Mouse (Mus musculus) kidney, adult 8-10 months (tissue): ENCODE results near the gene Cox15.

Experiments
- DNase-seq, 2 experiments: peaks; one replicate each; pipeline ENCODE4 v3.0.0; 2022

Gene Cox15

DNA sequence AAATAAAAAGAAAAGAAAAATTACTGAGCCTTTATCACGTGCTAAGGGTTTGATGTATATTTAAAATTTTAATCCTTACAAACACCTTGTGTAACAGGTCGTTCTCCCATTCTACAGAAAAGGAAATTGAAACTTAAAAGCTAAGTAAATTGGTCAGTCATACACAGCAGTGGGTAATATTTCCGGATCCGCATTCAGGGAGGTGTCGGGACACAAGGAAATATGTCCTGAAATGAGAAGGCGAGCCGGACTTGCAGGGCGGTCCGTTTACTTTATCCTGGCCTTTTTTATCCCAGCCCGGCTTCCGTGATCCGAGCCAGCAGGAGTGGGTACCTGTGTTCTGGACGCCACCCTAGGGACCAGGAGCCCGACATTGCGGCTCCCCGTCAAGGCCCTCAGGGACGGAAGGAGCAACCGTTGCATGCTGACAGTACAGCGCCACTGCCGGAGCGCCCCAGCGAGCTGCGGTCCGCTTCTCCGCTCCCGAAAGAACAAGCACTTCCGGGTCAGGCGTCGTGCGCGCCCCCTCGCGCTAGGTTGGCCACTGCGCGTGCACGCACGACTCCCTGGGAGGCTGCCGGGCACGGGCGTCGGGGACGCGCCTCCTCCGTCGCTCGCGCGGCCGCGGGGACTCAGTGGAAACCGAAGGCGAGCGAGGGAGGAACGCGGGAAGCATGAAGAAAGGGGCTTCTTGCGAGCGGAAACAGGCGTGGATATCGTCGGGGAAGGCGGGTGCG, at the start of gene Cox15, which contains the start of gene Cutc:
TSS of gene Cox15 (minus strand) at position 512 of the 737 bp plus-strand sequence.
TSS of gene Cutc (plus strand) at position 508 of the 737 bp plus-strand sequence.
- DNase-seq = peak; percentile 96 to 97

DNA sequence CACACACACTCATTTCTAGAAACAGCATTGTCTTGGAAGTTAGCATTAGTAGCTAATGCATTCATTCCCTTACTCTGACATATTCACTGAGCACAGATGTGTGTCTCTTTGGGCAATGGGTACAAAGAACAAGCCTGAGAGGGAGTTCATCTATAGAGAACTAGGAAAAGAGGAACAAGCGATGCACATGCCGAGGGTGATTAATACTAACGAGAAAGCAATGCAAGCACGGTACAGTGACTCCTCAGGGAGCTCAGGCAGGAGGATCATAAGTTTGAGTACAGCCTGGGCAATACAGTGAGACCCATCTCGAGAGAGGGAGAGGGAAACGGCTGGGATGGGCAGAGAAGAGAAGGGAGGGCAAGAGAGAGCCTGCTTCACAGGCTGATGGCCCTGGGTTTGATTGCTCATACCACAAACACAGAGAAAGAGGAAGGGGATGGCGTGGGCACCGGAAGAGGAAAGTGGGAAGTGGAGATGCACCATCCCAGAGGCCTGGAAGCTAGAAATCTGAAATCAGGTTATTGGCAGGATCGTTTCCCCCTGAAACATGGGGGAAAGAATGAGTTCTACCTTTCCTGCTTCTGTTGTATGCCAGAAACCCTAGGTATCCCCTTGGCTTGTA, 48.7 kb upstream of the Cox15 start:
- no peak for DNase-seq

DNA sequence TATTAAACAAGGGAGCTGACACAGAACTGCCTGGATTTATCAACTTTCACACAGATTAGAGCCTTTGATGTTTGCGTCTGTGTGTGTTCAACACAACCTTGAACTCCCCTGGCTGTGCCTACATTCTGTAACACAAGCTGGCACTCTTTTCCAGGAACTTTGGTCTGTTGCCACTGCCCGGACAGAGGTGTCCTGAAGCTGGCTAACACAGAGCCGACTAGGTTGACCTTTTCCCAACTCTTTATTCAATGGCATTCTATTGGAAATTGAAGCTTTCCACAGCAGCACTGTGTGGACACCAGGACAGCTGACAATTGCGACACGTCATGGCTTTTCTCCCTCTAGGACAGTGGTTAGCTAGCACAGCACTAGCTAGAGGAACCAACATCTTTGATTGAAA, 44.4 kb upstream of the Cox15 start:
- DNase-seq = peak in 1 of 2 experiments; percentile 40

DNA sequence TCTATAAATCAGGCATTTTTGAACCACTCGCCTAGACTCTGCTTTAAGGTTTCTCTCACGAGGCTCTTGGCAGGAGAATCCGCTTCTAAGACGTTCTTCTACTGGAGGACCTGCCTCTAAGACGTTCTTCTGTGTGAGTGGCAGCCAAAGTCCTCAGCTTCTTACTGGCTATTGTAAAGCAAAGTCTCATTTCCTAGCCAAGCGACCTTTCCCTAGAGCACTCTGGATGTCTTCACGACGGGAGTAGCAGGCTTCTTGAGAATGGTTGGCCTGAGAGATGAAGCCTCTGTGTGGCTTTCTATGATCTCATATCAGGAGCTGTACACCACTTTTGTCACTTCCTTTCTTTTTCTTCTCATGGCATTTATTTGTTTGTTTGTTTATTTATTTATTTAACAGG, 42.7 kb upstream of the Cox15 start:
- DNase-seq = no peak

DNA sequence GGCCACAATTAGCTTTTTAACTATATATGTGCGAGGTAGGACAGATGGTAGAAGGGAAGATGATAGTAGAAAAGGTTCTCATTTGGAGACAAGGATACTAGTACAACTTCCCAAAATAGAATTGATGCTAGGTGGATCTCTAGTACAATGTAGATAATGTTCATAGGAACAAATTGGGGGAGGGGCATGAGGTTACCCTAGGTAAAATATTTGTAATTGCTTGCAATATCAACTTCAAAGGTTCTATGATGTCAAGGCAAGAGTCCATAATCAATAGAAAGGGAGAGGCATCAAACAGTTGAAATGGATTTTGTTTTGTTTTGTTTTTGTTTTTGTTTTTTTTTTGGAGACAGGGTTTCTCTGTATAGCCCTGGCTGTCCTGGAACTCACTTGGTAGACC, 41.2 kb upstream of the Cox15 start:
- no peak for DNase-seq

DNA sequence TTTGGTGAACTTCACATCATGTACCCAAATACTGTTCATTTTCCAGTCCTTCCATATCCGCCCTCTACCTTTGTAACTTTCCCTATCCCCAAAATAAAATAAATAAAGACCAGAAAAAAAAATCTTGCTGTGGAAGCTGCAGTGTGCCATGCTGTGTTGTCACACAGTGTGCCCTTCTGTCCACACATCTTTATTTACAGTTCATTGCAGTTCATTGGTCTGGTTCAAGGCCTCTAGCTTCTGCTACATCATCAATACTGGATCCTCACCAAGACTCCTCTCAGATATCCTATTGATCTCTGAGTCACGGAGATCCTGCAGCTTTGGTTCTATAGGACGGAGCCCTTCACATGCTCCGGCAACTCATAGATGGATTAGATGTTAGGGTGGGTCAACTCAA, 39.7 kb upstream of the Cox15 start:
- DNase-seq = no peak

DNA sequence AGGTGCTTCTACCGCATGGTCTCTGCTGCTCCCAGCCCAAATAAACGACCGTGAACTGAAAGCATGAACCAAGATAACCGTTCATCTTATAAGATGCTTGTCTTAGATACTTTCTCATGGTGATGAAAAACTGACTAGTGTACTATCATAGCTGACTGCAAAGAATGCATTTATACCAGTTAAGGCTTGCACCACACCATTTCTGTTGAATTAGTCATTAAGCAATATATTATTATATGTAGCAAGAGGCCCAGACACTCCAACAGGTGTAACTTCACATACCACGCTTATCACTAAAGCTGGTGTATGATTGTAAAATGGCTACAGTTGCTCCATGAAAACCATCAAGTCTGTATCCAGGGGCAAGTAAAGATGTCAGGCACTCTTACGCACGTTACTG, 37.0 kb upstream of the Cox15 start:
- DNase-seq = no peak

DNA sequence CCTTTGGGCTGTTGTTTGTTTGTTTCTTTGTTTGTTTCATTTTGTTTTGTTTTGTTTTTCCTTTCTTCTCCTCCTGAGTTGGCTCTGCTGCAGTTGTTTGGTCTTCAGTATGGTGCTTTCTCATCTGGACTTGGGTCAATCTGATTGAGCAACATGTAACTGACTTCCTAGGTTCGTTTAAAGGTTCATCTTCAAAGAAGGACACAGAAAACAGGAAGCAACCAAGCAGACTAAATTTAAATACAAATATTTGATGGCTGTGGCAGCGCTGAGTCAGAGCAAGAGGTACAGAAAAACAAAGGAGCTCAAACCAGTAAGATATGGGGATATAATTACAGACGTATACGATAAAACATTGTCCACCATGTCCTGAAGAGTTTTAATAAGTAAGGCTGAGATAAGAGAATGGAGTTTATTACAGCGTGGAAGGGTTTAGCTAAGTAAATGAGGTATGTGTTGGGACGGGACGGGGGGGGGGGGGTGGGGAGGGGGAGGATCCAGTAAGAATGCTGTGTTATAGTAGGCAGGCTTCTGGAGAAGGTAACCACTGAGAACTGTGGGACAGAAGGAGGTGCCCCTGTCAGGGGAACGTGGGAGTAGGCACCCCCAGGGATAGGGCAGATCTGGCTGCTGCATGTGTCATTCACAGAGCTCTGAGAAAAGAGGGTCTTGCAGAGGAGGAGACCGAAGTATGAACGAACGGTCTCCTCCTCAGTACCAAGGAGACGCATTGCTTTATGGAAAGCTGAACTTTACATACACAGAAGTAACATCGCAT, 33.6 kb upstream of the Cox15 start:
- DNase-seq = no peak

DNA sequence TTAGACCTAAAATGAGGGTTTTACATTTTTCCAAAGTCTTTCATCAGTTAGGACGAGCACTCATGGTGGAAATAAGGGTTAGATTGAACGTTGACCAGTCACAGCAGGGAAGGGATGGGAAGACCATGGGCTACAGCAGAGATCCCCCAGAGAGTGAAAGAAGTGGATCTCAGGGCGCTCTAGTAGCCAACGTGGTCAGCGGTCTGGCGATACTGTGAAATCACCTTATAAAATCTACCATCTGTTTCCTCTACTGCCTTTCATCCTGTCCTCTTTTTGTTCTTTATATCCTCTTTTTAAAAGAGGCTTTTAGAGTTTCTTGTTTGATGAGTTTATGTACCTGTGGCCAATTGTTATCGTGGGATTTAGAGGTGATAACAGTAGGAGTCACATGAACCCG, 32.0 kb upstream of the Cox15 start:
- no peak for DNase-seq

DNA sequence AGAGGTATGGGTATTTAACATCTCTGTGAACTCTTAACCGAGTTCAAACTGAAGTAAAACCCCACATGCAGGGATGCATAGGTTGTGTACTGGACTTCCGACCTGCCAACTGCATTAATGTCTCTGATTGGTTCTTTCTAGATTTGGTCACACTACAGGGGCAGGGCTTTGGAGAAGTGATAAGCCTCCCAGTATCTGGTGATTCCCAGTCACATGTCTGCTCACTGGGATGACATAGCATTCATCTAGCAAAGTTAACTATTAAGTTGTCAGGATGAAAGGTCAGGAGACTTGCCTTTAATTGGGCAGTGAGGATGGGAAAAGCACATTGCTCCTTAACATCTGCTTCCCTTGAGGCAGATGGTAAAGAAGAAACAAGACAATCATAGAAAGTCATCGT, 29.2 kb upstream of the Cox15 start, which contains the start of gene Abcc2:
TSS of gene Abcc2 (plus strand) at position 213 of the 400 bp plus-strand sequence.
- DNase-seq = peak; percentile 85

DNA sequence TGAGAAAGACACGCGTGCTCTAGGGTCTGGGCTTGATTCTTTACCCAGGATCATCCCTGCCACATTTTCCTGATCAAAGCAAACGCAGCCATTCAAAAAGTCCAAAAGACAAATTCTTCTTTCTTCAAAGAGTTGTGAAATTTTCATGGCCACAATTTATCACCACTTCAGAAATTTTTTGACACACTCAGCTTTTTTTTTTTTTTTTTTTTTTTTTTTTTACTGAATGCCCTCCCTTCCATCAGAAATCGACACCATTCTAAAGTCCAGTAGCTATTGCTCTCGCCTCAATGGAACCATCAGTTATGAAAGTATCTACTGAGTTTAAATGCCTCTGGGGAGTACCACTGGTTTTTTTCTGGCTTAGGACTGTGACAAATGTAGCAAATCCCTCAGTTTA, 27.6 kb upstream of the Cox15 start:
- DNase-seq = no peak

DNA sequence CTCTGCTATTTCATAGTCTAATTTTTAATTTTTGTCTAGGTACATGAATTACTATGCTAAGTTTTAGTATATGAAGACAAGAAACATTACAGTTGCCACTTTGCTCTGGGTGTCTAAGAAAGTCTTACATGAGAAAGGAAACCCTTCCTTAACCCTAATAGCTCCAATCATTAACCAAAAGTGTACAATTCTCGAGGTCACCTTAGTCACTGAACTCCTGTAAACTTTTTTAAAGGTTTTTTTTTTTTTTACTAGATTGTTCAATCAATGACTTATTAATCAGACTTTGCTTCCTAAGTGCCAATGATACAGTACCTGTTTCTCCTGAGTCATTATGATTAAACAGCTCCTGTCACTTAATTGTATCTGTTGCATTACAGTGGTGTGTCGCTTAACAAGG, 24.5 kb upstream of the Cox15 start:
- DNase-seq = peak in 1 of 2 experiments; percentile 70

DNA sequence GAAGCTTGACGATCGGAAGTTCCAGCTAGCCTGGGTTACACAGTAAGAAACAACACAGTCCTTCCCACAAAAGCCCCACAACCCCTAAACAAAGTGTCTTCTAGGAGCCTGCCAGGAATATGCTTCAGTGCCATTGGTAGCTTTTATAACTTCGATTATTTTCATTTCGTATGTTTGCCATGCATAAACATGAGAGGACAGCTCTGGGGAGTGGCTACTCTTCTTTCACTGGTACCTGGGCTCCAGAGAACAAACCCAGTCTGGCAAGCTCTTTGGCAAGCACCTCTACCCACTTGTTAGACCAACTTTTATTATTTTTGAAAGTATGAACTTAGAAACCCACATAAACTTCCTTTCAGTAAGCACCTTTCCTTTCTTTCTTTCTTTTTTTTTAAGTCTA, 23.8 kb upstream of the Cox15 start:
- DNase-seq = no peak

DNA sequence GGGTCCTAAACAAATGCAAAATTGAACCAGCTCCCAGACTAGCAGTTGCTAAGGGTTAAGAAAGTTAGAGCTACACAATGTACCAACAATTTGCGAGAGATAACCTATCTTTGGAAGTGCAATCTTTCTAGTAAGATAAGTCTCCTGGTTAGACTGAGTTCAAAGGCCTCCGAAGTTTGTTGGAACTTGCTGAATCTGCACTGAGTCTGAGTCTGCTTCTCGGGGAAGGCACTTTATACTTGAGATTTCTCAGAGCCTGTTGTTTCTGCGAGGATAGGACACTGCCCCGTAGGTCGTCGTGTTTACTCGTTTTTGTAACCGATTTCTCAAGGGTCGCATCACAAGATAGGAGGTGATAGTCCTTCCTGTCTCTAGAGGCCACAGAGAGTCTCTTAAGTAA, 22.6 kb upstream of the Cox15 start:
- peak in 1 of 2 experiments; percentile 43 for DNase-seq

DNA sequence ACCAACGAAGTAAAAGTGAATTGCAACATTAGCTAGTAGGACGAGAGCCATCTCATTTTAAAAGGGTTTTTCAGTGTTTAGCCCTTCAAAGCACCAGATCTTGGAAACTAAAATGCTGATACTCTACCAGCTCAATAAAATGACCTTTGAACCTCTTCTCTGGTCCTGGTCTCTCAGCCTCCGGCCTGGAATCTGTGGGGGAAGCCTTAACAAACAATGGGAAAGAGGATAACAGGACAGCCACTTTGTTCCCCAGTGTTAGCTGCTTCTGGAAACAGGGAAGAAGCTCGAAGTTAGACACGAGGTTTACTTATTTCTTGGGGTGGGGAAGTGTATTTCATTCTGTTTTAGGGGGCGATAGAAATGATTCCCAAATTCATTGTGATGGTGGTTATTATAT, 19.5 kb upstream of the Cox15 start:
- peak in 1 of 2 experiments; percentile 24 for DNase-seq

DNA sequence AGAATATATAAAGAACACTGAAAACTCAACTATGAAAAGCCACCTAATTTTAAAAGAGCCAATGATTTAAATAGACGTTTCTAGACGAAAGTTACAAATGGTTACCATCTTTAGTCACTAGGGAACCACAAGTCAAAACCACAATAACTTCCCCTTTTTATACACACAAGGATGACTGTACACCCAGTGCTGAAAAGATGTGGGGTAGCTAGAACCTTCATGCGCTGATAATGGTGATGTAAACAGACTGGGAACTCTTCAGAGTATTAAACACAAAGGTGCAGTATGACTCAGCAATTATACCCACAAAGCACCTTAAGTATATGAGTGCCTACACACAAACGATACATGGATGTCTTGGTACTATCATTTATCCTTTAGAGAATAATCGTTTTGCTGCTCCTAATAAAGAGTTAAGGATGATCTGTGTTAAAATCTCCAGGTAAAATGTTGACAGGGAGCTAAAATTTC, 18.7 kb upstream of the Cox15 start:
- DNase-seq = no peak

DNA sequence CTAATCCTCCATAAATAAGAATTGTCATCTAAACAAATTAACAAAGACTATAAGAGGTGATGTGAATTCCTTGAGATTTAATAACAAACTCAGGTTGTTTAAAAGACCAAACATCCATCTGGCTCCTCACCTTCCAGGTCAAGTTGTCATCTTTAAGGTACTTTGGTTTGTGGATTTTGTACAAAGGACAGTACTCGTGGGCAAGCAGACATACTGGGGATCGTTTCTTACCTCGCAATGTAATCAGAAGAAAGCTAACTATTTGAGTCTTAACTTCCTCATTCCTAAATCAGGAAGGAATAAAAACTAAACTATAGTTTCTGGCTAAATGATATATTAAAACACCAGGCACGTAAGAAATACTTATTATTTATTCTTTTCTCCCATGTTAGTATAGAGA, 17.8 kb upstream of the Cox15 start:
- DNase-seq = no peak

DNA sequence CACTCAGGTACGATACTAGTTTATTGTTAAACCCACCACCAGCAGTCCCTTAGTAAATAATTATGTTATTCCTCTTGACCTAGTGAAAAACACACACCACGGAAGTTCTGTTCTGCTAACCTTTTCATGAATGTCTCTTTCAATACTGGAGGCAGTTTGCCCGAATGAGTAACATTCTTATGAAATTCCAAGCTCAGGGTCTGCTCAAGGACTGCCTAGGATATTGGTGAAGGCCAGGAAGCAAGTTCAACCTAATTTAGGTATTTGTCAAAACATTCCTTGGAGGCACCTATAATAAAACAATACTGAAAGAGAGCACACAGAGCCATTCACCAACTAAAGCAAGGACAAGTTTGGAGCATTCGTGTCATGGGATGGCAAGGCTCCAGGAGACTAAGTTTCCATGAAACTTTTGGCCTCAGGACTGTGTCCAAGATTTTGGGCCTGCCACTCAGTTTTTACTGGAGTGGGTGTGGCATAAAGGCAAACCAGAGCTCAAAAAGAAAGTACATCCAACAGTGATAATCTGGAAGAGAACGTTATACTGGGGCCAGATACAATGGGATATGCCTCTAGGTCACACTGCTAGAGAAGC, 16.7 kb upstream of the Cox15 start:
- peak; percentile 27 to 53 for DNase-seq

DNA sequence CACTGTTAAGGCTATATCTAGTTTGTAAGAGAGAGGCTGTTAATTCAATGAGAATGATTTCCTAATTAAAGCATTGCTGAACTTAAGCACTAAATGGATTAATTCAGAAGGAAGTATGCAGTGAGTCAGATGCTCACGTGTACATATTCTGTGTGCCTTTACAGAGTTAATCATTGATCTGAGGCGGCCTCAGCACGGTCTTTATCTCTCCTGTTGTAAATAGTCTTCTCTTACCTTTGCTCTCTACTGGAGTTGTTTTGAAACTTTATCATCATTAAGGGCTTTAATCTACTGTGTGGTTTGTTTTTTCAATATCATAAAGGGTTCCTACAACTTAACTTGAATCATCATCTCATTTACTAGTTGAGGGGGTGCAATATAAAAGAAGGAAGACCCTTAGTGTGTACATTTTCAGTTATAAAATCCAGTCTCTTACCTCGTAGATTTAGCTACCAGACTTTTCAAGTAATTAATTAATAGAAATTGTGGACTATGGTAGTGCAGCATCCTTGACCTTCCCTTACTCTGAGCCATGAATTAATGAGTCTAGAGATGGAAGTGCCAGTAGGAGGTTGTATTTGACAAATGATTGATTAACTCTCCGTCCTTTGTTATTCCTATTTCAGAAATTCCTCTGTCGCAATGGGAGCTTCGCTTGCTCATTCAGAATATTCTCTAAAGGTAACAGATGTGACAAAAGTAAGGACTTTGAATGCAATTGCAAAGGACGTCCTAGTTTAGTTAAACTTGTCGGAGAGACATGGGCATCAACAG, 14.9 kb upstream of the Cox15 start:
- peak; percentile 59 to 78 for DNase-seq

DNA sequence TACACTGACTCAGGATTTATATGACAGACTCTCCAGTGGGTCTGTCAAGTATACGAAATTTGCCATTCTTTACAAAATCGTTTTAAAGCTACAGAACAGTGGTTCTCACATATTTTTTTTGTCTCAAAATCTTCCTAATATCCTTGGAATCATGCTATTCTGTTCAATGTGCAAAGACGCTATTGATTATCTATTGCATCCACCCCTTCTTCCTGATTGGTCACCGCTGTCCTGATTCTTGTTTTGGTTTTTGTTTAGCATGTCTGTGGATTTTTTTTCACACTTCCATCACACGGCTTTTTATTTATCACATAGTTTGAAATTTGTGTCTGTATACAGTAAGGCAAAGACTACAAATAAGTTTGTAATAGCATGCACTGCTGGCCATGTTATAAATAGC, 13.7 kb upstream of the Cox15 start:
- no peak for DNase-seq

DNA sequence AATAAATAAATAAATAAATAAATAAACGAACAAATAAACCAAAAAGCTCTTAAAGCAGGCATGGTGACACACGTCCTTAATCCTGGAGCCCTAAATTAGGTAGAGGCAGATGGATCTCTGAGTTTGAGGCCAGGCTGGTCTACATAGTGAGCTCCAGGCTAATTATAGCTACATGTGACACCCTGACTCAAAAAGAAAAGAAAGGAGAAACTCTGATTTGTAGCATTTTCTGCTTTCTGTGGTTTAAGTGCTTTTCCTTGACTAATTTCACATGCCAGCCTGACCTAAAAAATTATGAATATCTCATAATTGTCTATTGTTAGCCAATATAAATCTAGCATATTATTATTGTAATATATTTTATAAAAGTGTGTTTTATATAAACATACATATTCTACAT, 9.6 kb upstream of the Cox15 start:
- no peak for DNase-seq

DNA sequence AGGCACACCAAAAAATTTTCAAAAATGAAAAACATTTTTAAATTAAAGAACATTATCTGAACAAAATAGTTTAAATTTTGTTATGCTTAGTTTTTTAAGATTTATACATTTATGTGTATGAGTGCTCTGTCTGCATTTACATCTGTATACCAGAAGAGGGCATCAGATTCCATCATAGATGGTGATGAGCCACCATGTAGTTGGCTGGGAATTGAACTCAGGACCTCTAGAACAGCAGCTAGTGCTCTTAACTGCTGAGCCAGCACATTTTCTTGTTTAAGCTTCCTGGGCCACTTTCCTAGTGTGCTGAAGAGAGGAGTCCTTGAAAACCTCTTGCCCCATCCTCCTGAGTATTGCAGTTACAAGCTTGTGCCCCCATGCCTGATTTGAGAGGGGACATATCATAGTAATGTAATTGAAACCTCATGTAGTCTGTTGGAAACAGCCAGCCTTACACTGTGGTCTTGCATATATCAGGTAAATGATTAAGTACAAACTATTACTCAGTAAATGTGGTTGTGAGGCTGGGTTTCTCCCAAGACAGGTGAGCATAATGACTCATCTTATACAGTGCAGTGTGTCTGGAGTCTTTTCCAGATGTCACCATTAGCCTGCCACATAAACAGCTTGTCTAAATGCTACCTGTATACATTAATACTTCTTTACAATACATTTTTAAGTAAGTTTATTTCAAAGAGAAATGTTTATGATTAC, 8.9 kb upstream of the Cox15 start:
- no peak for DNase-seq
